8 mouse cellular contexts compared by ENCODE assay signal in genomic region chr11:107011669-107012323, GRCm38 (mm10). TPM values are rescaled to one million over a fixed set of nuclear protein-coding genes. Genes with fewer than 3 reads are reported as not detected.
DNase-seq lines count a peak whose midpoint lies in the region; ATAC-seq and TF ChIP-seq lines count a peak whose summit lies in the region.

No protein-coding gene starts in this region.

- no peak for TF ChIP-seq CTCF in kidney, adult 2 months (conservative IDR thresholded peaks at IDR 0.05; ENCODE audit: insufficient read depth, insufficient read length, low read depth, low read length)
- no peak for TF ChIP-seq CTCF in bone marrow, adult 2 months (IDR thresholded peaks at IDR 0.05; ENCODE audit: control insufficient read depth, insufficient read depth, low read length)

- 23% methylated on average over 18 of the region's 18 CpGs for WGBS in kidney, adult 2 months
- WGBS in bone marrow, adult 2 months = 14% methylated on average over 18 of the region's 18 CpGs
- 46% methylated on average over 18 of the region's 18 CpGs for WGBS in hindbrain, embryonic 11.5 days

- no peaks in the 10 kb centered on the region for H3K9me3 ChIP-seq in hindbrain, embryonic 11.5 days (ENCODE audit: control insufficient read depth, low read length)

- H3K4me1 ChIP-seq in kidney, adult 2 months (ENCODE audit: control insufficient read depth, insufficient read depth, low read length) = peaks cover 3% of the 10 kb centered on the region
- peaks cover 2% of the 10 kb centered on the region; the same call in 1 of the 2 replicates for H3K4me1 ChIP-seq in bone marrow, adult 2 months (ENCODE audit: control insufficient read depth, insufficient read depth, low read length)
- no peaks in the 10 kb centered on the region for H3K4me1 ChIP-seq in hindbrain, embryonic 11.5 days (replicated peaks; ENCODE audit: control insufficient read depth, insufficient read depth, low read length)

- no peaks in the 10 kb centered on the region for H3K27me3 ChIP-seq in kidney, adult 2 months (replicated peaks; ENCODE audit: control insufficient read depth, insufficient read depth, low read length)
- H3K27me3 ChIP-seq in hindbrain, embryonic 11.5 days (ENCODE audit: control insufficient read depth, insufficient read depth, low read length) = no peaks in the 10 kb centered on the region

- H3K4me3 ChIP-seq in kidney, adult 2 months (ENCODE audit: insufficient read depth, low read depth, low read length) = peak overlapping the region; percentile 68
- peak overlapping the region; percentile 67 for H3K4me3 ChIP-seq in bone marrow, adult 2 months (replicated peaks; ENCODE audit: control insufficient read depth, low read depth, low read length)
- peak overlapping the region; percentile 57 for H3K4me3 ChIP-seq in hindbrain, embryonic 11.5 days (ENCODE audit: low read depth, low read length)

- peak; percentile 26 for DNase-seq in kidney, adult 2 months
- no peak for DNase-seq in kidney, postnatal 10 days
- no peak for DNase-seq in hindbrain, embryonic 11.5 days (ENCODE audit: low spot score)
- peak; percentile 29 for DNase-seq in lung, postnatal 36 days
- DNase-seq in layer of hippocampus, postnatal 25 days (ENCODE audit: extremely low spot score in 1 of 2, low spot score in 1 of 2) = no peak
- no peak for DNase-seq in right cerebral cortex, adult 2 months (ENCODE audit: low spot score in 2 of 2)
- DNase-seq in cerebellum, adult 9-11 months = no peak

- TF ChIP-seq POLR2A in kidney, adult 2 months (IDR thresholded peaks at IDR 0.05; ENCODE audit: low read depth, low read length) = no peak
- no peak for TF ChIP-seq POLR2A in bone marrow, adult 2 months (IDR thresholded peaks at IDR 0.05; ENCODE audit: borderline replicate concordance, control insufficient read depth, low read depth, low read length)

- H3K9ac ChIP-seq in hindbrain, embryonic 11.5 days (ENCODE audit: low read depth, low read length) = peak overlapping the region; percentile 79

- no peaks in the 10 kb centered on the region for H3K36me3 ChIP-seq in kidney, adult 2 months (ENCODE audit: control insufficient read depth, insufficient read depth, low read length)
- no peaks in the 10 kb centered on the region for H3K36me3 ChIP-seq in hindbrain, embryonic 11.5 days (ENCODE audit: control insufficient read depth, insufficient read depth, low read length)

- peak overlapping the region; percentile 97 for H3K27ac ChIP-seq in kidney, adult 2 months (ENCODE audit: insufficient read depth, low read depth, low read length)
- H3K27ac ChIP-seq in bone marrow, adult 2 months (ENCODE audit: control insufficient read depth, insufficient read depth, low read depth, low read length, poor library complexity) = peak overlapping the region; percentile 97
- H3K27ac ChIP-seq in hindbrain, embryonic 11.5 days (ENCODE audit: low read depth, low read length) = peak overlapping the region; percentile 85

- ATAC-seq in hindbrain, embryonic 11.5 days (ENCODE audit: low FRiP score) = no peak; the same call in 1 of the 2 replicates

- H3K4me2 ChIP-seq in hindbrain, embryonic 11.5 days (replicated peaks; ENCODE audit: low read depth, low read length) = peak overlapping the region; percentile 35

RNA-seq across cellular contexts. Expression of gene Kpna2, which starts 12.5 kb away (rescaled TPM):
- 11.9 and 14.1 TPM in 2 replicates for polyA plus RNA-seq in kidney, adult 2 months (2012; rRNA removed)
- 46.9 and 70.5 TPM in 2 replicates for polyA plus RNA-seq in bone marrow, adult 2 months (2011; ENCODE audit: insufficient read depth, insufficient read length, low replicate concordance, missing spikeins)
- 581 and 643 TPM in 2 replicates for polyA plus RNA-seq in hindbrain, embryonic 11.5 days (2014; fragmentation: Nextera tagmentation; extraction: Ambion mirVana)
- 10 to 100 TPM; 22.0 to 26.8 TPM for total RNA-seq in layer of hippocampus, postnatal 25 days (2021)

RNA-seq across cellular contexts. Expression of gene 1810010H24Rik, which starts 13.7 kb away (rescaled TPM):
- polyA plus RNA-seq in kidney, adult 2 months (2012; rRNA removed) = 1.8 and 2.6 TPM in 2 replicates
- 0.90 TPM in 1 of 2 replicates, not detected in the other for polyA plus RNA-seq in bone marrow, adult 2 months (2011; ENCODE audit: insufficient read depth, insufficient read length, low replicate concordance, missing spikeins)
- polyA plus RNA-seq in hindbrain, embryonic 11.5 days (2014; fragmentation: Nextera tagmentation; extraction: Ambion mirVana) = 2.7 and 3.3 TPM in 2 replicates
- total RNA-seq in layer of hippocampus, postnatal 25 days (2021) = 1 to 10 TPM; 3.1 to 3.6 TPM

Comparison
In these comparisons a context has a peak if more than half of its experiments do, and no peak if none do; other contexts are left out.
1. DNase-seq: peak in kidney, adult 2 months (single experiment) and lung, postnatal 36 days (single experiment); none in kidney, postnatal 10 days (single experiment), hindbrain, embryonic 11.5 days (single experiment), layer of hippocampus, postnatal 25 days (0 of 2), right cerebral cortex, adult 2 months (0 of 2) and cerebellum, adult 9-11 months (single experiment).
2. Peak in every context shown above with its lines, with median percentiles within 50 percentile points of each other: H3K27ac ChIP-seq and H3K4me3 ChIP-seq.